Mouse (Mus musculus): ENCODE measurements around the gene Camp. TPM values are rescaled to one million over a fixed set of nuclear protein-coding genes. Genes with fewer than 3 reads are reported as not detected.

Gene Camp
- polyA plus RNA-seq, 1 experiment from 2014 or later = 1.9 TPM

GRCm38 (mm10) chr9:109832391-109833087, 16.9 kb downstream of the Camp start, which contains the start of gene Nme6:
TSS of gene Nme6 (plus strand) at chr9:109832749.
- peak within 1 kb of the TSS; percentile 82 for H3K4me2 ChIP-seq (ENCODE audit: low read length)
- no peaks in the 10 kb centered on the region for H3K4me1 ChIP-seq (replicated peaks; ENCODE audit: insufficient read depth, low read length)
- 0 out of 2 replicates have a peak, but pooled peaks cover 9% of the 10 kb centered on the region for H3K36me3 ChIP-seq (ENCODE audit: insufficient read depth, low read length)
- peak; percentile 80 for TF ChIP-seq CTCF (IDR thresholded peaks at IDR 0.05; ENCODE audit: low read depth)
- DNase-seq (ENCODE audit: low spot score) = peak; percentile 93
- under 1% methylated on average over 32 of the region's 32 CpGs for WGBS
- peak within 1 kb of the TSS; percentile 70 for H3K9ac ChIP-seq (ENCODE audit: low read depth, low read length)
- no peaks in the 10 kb centered on the region for H3K27me3 ChIP-seq (ENCODE audit: insufficient read depth, low read length)
- ATAC-seq (replicated peaks; ENCODE audit: low FRiP score, low read depth) = peak; percentile 95
- peak within 1 kb of the TSS; percentile 58 for H3K4me3 ChIP-seq (replicated peaks; ENCODE audit: low read depth, low read length)
- H3K27ac ChIP-seq = peak within 1 kb of the TSS; percentile 77
- no peaks in the 10 kb centered on the region for H3K9me3 ChIP-seq (replicated peaks; ENCODE audit: low read length)

GRCm38 (mm10) chr9:109826181-109826580, 23.2 kb downstream of the Camp start:
- WGBS = 73% methylated on average over 5 of the region's 5 CpGs
- ATAC-seq (replicated peaks; ENCODE audit: low FRiP score, low read depth) (no peak), DNase-seq (ENCODE audit: low spot score) (no peak)
- H3K27ac ChIP-seq = no peak overlapping the region
- H3K9me3 ChIP-seq (replicated peaks; ENCODE audit: low read length) = no peaks in the 10 kb centered on the region
- H3K4me2 ChIP-seq (ENCODE audit: low read length) = no peak overlapping the region
- no peaks in the 10 kb centered on the region for H3K27me3 ChIP-seq (ENCODE audit: insufficient read depth, low read length)
- H3K4me1 ChIP-seq (replicated peaks; ENCODE audit: insufficient read depth, low read length) = no peaks in the 10 kb centered on the region
- no peak for TF ChIP-seq CTCF (IDR thresholded peaks at IDR 0.05; ENCODE audit: low read depth)
- no peak overlapping the region for H3K9ac ChIP-seq (ENCODE audit: low read depth, low read length)
- H3K36me3 ChIP-seq (ENCODE audit: insufficient read depth, low read length) = 0 out of 2 replicates have a peak, but pooled peaks cover 3% of the 10 kb centered on the region
- no peak overlapping the region for H3K4me3 ChIP-seq (replicated peaks; ENCODE audit: low read depth, low read length)

GRCm38 (mm10) chr9:109825739-109826138, 23.7 kb downstream of the Camp start:
- no peak overlapping the region for H3K9ac ChIP-seq (ENCODE audit: low read depth, low read length)
- ATAC-seq (replicated peaks; ENCODE audit: low FRiP score, low read depth) (no peak), DNase-seq (ENCODE audit: low spot score) (no peak)
- H3K4me1 ChIP-seq (replicated peaks; ENCODE audit: insufficient read depth, low read length) = no peaks in the 10 kb centered on the region
- 0 out of 2 replicates have a peak, but pooled peaks cover 3% of the 10 kb centered on the region for H3K36me3 ChIP-seq (ENCODE audit: insufficient read depth, low read length)
- WGBS = 52% methylated on average over 4 of the region's 4 CpGs
- no peak overlapping the region for H3K4me2 ChIP-seq (ENCODE audit: low read length)
- H3K27me3 ChIP-seq (ENCODE audit: insufficient read depth, low read length) = no peaks in the 10 kb centered on the region
- TF ChIP-seq CTCF (IDR thresholded peaks at IDR 0.05; ENCODE audit: low read depth) = no peak
- H3K9me3 ChIP-seq (replicated peaks; ENCODE audit: low read length) = no peaks in the 10 kb centered on the region
- no peak overlapping the region for H3K4me3 ChIP-seq (replicated peaks; ENCODE audit: low read depth, low read length)
- H3K27ac ChIP-seq = no peak overlapping the region

GRCm38 (mm10) chr9:109816341-109816740, 33.1 kb downstream of the Camp start:
- Histone ChIP-seq H3K36me3 (ENCODE audit: insufficient read depth, low read length) (no peaks in the 10 kb centered on the region), H3K27me3 (ENCODE audit: insufficient read depth, low read length) (no peaks in the 10 kb centered on the region), H3K4me1 (replicated peaks; ENCODE audit: insufficient read depth, low read length) (no peaks in the 10 kb centered on the region), H3K27ac (no peak overlapping the region), H3K9ac (ENCODE audit: low read depth, low read length) (no peak overlapping the region), H3K9me3 (replicated peaks; ENCODE audit: low read length) (no peaks in the 10 kb centered on the region), H3K4me2 (ENCODE audit: low read length) (no peak overlapping the region), H3K4me3 (replicated peaks; ENCODE audit: low read depth, low read length) (no peak overlapping the region)
- no peak for TF ChIP-seq CTCF (IDR thresholded peaks at IDR 0.05; ENCODE audit: low read depth)
- WGBS = 46% methylated on average over 6 of the region's 6 CpGs
- ATAC-seq (replicated peaks; ENCODE audit: low FRiP score, low read depth) (no peak; the same call in 1 of the 2 replicates), DNase-seq (ENCODE audit: low spot score) (no peak)

GRCm38 (mm10) chr9:109813424-109813823, 36.0 kb downstream of the Camp start:
- Histone ChIP-seq H3K27me3 (ENCODE audit: insufficient read depth, low read length) (no peaks in the 10 kb centered on the region), H3K4me1 (replicated peaks; ENCODE audit: insufficient read depth, low read length) (0 out of 2 replicates have a peak, but pooled peaks cover under 1% of the 10 kb centered on the region), H3K4me3 (replicated peaks; ENCODE audit: low read depth, low read length) (no peak overlapping the region), H3K9ac (ENCODE audit: low read depth, low read length) (no peak overlapping the region), H3K36me3 (ENCODE audit: insufficient read depth, low read length) (no peaks in the 10 kb centered on the region), H3K4me2 (ENCODE audit: low read length) (no peak overlapping the region), H3K9me3 (replicated peaks; ENCODE audit: low read length) (no peaks in the 10 kb centered on the region), H3K27ac (peak overlapping the region; percentile 51; the same call in 1 of the 2 replicates)
- TF ChIP-seq CTCF (IDR thresholded peaks at IDR 0.05; ENCODE audit: low read depth) = no peak
- DNase-seq (ENCODE audit: low spot score) = peak; percentile 77
- WGBS = 50% methylated on average over 7 of the region's 7 CpGs
- no peak for ATAC-seq (replicated peaks; ENCODE audit: low FRiP score, low read depth)

- no peak within 1 kb of the TSS for H3K4me3 ChIP-seq (replicated peaks; ENCODE audit: low read depth, low read length)
- H3K9me3 ChIP-seq (replicated peaks; ENCODE audit: low read length) = no peaks in the 10 kb centered on the region
- H3K27me3 ChIP-seq (ENCODE audit: insufficient read depth, low read length) = no peaks in the 10 kb centered on the region
- no peak for TF ChIP-seq CTCF (IDR thresholded peaks at IDR 0.05; ENCODE audit: low read depth)
- peaks cover 9% of the 10 kb centered on the region; the same call in 1 of the 2 replicates for H3K4me1 ChIP-seq (replicated peaks; ENCODE audit: insufficient read depth, low read length)
- H3K36me3 ChIP-seq (ENCODE audit: insufficient read depth, low read length) = no peaks in the 10 kb centered on the region
- DNase-seq (ENCODE audit: low spot score) (no peak), ATAC-seq (replicated peaks; ENCODE audit: low FRiP score, low read depth) (no peak)
- no peak within 1 kb of the TSS for H3K9ac ChIP-seq (ENCODE audit: low read depth, low read length)
- H3K4me2 ChIP-seq (ENCODE audit: low read length) = no peak within 1 kb of the TSS
- WGBS = 39% methylated on average over 1 of the region's 1 CpGs
- peak within 1 kb of the TSS; percentile 51; the same call in 1 of the 2 replicates for H3K27ac ChIP-seq
These were observed 37.4 kb downstream of the Camp start, which contains the start of gene Spink8 for GRCm38 (mm10) chr9:109811980-109812379. TSS of gene Spink8 (plus strand) at chr9:109812280.
